Mouse (Mus musculus) layer of hippocampus, adult 9-10 months (tissue): ENCODE measurements at regions not wholly inside any gene's neighbourhood (a gene's known extent, or its start where the extent isn't known, plus 50 kb on each side); places are given as distances from the start of the nearest gene placed in this dataset.

Experiments
- DNase-seq: peaks from one replicate; pipeline ENCODE4 v3.0.0; 2022; ENCODE audit warnings: low spot score

DNA sequence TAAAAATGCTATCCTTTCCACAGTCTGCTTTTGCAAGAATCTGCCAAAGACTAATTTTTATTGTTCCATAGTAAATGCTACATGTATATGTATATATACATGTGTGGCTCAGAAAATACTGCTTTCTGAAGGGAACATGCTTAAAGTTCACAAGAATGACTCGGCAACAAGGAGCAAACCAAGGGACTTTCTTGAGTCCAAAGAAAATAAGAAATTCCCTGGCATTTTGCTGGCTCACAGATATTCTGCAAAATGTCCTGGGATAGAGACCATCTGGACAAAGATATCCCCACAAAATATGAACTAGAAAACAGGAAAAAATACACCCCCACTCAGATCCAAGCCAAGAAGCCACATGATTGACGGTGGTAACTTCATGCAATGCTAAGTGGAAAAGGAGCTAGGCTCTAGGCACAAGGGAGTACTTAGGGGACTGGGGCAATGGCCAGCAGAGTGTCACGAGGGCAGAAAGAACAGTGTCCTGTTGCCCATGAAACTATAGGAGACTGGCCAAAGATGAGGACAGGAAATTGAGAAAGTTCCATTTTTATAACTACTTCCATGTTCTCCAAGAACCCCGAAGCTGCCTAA is 274.3 kb upstream of the Acvr2a start:
- DNase-seq, result no peak

GRCm38 (mm10) chr2:48544377-48544776 is 269.5 kb upstream of the Acvr2a start:
- no peak for DNase-seq

DNA sequence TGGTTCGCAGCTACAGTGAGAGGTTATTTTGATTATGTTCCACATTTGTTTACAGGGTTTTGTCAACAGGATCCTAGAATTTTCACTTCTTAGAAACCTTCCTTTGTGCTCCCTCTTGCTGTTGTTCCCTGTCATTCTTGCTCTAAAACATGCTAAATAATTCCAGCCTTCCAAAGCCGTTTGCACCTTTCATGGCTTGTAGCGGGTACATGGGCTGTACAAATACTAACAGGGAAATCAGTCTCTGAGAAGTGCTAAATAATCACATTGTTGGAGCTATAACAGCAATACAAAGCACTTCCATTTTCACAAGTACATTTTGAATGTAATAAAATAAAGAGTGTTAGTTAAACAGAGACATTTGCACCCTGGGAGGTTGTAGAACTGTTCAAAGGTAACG is 268.8 kb upstream of the Acvr2a start:
- no peak for DNase-seq

DNA sequence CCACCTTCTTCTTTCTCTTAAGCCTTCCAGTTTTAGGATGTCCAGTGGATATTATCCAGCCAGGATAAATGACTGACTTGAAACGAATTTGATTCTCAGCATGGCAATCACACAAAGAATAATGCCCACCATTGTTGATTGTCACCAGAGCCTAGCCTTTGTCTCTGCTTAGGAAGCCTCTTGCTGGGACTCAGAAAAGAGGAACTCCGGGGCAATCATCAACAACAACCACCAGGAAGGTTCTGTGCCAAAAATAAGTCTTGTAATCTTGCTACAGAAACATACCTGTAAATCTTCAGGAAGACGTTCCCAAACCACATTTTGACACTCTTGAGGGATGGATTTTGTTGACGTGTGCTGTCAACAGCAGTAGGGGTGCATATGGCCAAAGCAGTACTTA is 268.2 kb upstream of the Acvr2a start:
- no peak for DNase-seq

DNA sequence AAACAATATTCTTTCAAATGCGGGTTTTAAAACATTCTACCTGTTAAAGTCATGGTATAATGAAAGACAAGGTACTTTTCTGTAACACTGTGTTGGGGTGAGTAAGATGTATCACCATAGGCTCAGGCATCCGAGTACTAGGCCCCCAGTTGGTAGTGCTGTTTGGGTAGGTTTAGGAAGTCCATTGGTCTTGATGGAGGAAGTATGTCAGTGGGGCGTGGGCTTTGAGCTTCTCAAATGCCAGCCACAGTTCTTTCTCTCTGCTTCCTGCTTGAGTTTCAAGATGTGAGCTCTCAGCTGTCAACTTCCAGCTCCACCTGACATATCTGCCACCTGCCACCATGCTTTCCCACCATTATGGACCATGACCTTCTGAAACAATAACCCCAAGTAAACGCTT is 267.7 kb upstream of the Acvr2a start:
- DNase-seq, result no peak

DNA sequence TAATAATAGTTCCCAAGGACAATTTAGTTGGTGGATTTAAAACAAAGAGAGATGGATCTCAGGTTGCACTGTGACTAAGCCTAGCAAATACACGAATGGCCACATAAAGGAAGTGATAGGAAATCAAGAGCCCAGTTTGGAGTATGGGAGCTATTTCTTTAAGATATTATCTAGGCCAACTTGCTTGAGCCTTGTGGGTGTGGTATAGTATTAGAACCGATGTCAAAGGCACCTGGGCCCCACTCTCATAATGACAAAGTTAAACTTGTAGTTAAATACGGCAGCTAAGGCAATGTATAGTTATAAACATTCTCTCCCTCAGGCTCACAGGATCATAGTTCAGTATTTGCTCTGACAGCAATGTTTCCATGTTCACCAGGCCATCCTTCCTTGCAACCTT is 257.3 kb upstream of the Acvr2a start:
- no peak for DNase-seq

- no peak for DNase-seq
These were observed 256.8 kb upstream of the Acvr2a start for GRCm38 (mm10) chr2:48557123-48557522.

DNA sequence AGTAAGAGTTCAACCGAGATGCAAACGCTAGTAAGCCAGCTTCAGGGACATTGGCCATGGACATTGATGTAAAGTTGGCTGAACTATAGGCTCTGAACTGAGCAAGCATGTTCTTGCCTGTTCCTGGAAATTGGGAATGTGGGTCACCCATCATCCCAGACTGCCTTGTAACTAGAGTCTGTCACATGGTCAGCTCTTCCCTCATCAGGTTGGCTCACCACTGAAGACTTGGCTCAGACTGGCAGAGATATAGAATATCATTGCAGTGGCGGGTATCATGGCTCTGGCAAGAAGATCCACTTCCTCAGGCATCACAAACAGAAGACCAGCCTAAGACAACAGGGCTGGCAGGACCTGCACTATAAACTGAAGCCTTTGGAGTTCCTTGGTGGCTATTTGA is 255.3 kb upstream of the Acvr2a start:
- DNase-seq, result no peak

DNA sequence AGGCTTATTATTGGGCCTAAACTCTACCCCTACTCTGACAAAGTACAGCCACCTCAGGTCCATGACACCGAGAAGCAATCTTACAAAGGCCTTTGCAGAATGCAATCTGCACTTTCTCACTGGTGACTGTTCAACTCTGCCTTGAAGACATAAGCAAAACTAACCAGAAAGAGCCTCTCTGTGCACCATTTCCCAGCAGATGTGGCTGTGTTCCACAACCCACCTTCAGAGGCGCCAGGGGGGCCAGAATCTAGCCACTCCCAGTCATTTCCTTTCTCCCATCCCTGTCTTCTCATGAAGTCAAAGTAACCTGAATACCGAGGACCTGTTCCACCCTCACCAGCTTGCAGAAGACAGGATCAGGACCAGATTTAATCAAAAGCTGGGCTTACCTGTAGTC is 250.3 kb upstream of the Acvr2a start:
- no peak for DNase-seq

DNA sequence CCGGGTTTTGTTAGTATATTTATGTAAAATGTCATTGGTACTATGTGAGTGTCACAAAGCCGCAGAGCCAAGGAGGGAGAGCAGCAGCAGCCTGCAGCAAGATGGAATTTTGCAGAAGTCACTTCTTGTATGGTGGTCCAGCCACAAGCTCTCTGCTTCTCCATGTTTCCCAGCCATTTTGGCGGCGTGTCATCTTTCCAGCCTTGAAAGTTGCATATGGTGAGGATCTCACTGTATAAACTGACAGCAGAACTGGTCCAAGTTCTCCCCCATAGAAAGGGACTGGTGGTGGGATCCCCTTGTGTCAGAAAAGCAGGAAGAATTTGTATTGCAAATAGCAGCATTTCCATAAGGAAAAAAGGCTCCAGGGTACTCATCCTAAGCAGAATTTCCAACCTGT is 249.7 kb upstream of the Acvr2a start:
- no peak for DNase-seq

GRCm38 (mm10) chr2:48567871-48568270 is 246.0 kb upstream of the Acvr2a start:
- DNase-seq, result no peak

GRCm38 (mm10) chr2:48586162-48586830 is 227.6 kb upstream of the Acvr2a start:
- no peak for DNase-seq

- no peak for DNase-seq
These were observed 227.1 kb upstream of the Acvr2a start for GRCm38 (mm10) chr2:48586831-48587169.

- no peak for DNase-seq
These were observed 224.2 kb upstream of the Acvr2a start for GRCm38 (mm10) chr2:48589709-48590108.

- no peak for DNase-seq
These were observed 215.9 kb upstream of the Acvr2a start for GRCm38 (mm10) chr2:48597793-48598583.

DNA sequence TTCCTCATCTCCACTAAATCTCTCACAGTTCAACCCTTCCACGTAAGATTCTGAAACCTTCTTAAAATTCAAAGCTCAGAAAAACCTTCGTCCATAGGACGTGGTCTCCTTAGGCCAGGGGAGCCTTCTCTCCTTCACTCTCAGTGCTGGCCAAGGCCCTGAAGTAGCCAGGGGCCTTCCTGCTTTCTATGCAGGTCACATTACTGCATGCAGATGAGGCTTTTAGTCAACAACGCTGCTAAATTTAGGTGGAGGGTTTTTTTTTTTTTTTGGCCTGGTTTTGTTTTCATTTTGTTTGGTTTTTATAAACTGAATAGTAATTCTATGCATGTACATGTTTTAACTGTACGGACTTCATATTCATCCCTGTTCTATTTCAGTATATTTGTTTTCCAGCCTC is 214.5 kb upstream of the Acvr2a start:
- DNase-seq, result no peak

DNA sequence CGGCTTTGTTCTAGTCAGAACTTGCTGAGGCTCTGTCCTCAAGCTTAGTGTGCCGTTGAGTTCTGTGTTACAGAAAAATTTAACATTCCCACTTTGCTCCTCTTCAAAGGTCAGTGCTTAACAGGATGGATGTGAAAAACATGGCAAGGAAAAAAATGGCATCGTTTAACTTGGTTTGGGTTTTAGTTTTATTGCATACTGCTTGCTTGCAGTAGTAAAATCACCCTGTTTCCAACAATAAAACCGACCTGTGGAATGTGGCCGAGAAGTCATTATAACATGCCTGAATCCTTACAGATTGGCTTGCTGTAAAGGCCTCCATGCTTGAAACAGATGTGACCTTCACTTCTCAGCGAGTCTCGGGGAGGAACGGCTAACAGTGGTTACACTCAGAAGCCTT is 212.1 kb upstream of the Acvr2a start:
- no peak for DNase-seq

GRCm38 (mm10) chr2:48609466-48609865 is 204.4 kb upstream of the Acvr2a start:
- DNase-seq, result no peak

GRCm38 (mm10) chr2:48612251-48612650 is 201.7 kb upstream of the Acvr2a start:
- no peak for DNase-seq

DNA sequence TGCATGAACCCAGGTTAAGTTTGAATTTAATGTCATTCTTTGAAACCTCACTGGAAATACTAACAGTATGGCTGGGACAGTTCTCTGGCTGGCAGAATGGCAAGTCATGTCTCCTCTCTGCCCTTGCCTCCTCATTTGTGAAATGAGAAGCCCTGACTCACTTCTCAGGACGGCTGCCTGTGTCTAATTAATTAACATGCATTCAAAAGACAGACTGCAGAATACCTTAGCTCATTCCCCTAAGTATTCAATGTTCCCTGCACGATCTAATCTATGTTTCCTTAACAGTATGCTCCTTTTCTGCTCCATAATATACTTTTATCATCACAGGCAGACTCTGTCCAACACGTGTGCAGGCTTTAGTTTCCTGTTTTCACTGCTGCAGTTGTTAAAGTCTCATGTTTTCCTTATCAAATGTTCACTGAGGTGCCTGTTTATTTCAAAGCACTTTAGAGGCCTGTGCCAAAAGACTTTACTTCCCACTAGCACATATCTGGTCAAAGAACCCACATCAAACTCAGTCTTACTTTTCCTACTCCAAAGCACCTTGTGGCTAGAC is 196.7 kb upstream of the Acvr2a start:
- DNase-seq, result no peak

DNA sequence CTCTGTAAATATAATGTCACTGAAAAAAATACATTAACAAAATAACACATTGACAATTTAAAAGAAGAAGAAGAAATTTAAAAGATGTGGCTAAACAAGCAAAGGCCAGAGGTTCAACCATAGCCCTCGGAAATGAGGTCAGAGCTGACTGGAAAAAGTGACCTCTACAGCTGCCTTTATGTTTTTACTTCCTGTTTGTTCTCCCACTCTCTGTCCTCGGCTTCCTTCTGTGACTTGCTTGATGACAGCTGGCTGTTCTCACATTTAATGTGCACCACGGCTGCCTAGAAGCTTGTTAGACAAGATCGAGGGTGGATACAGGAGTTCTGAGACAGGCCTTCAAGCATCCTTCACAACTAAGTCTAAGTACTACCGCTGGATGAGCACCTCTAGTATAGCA is 194.9 kb upstream of the Acvr2a start:
- DNase-seq, result no peak

DNA sequence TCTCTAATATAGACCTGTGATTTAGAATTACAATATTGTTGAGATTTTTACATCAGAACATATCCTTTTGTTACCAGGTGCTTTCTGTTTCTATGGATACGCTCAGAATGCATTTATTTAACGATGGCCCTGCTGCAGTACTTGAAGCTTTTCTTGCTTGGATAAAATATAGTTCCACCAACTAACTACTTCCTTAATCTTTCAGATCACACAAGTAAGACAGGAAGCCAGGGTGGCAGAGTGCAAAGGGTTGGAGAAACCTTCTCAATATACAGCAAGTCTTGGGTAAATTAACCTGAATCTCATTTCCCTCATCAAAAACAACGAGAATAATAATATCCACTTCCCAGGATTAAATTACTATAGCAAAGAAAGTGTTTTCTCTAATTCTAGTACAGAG is 193.1 kb upstream of the Acvr2a start:
- DNase-seq, result no peak

- no peak for DNase-seq
These were observed 191.6 kb upstream of the Acvr2a start for GRCm38 (mm10) chr2:48622316-48622715.
